Mouse (Mus musculus) neural tube, embryonic 14.5 days (tissue): ENCODE results near the gene Tnfrsf13b. TPM values are rescaled to one million over a fixed set of nuclear protein-coding genes. Genes with fewer than 3 reads are reported as not detected.
A peak's percentile ranks its signal among the peaks of the same experiment; 100 is the strongest.

Experiments
- ATAC-seq: fragments of 200-750 bp; cut with Nextera tagmentation; 2 replicates; pipeline ENCODE4 v1.8.0; 2017; ENCODE audit warnings: low read depth, mild to moderate bottlenecking, moderate TSS enrichment, moderate library complexity
- H3K27ac ChIP-seq: fragments of 300-500 bp; sonication (generic); 2 replicates; pipeline ENCODE4 v1.5.1; 2014; ENCODE audit warnings: low read depth, mild to moderate bottlenecking, control low read depth, low read length, moderate library complexity, mixed read lengths
- H3K27me3 ChIP-seq: fragments of 300-500 bp; sonication (generic); 2 replicates; pipeline ENCODE4 v1.6.1; 2014; ENCODE audit warnings: low read length; ENCODE audit not compliant: control insufficient read depth, insufficient read depth
- H3K36me3 ChIP-seq: fragments of 300-500 bp; sonication (generic); 2 replicates; pipeline ENCODE4 v1.6.1; 2014; ENCODE audit warnings: low read length, mixed read lengths; ENCODE audit not compliant: control insufficient read depth, insufficient read depth
- H3K4me1 ChIP-seq: fragments of 300-500 bp; sonication (generic); 2 replicates; pipeline ENCODE4 v1.6.1; 2014; ENCODE audit warnings: low read length; ENCODE audit not compliant: control insufficient read depth, insufficient read depth
- H3K4me2 ChIP-seq: fragments of 300-500 bp; sonication (generic); 2 replicates; pipeline ENCODE4 v1.6.1; 2014; ENCODE audit warnings: mild to moderate bottlenecking, low read depth, low read length, control low read depth
- H3K4me3 ChIP-seq: fragments of 300-500 bp; sonication (generic); 2 replicates; pipeline ENCODE4 v1.5.1; 2014; ENCODE audit warnings: low read depth, low read length, control low read depth, mixed read lengths
- H3K9ac ChIP-seq: fragments of 300-500 bp; sonication (generic); replicated peaks from 2 replicates; pipeline ENCODE4 v1.6.1; 2014; ENCODE audit warnings: low read depth, mild to moderate bottlenecking, control low read depth, low read length, mixed read lengths
- H3K9me3 ChIP-seq: fragments of 300-500 bp; sonication (generic); 2 replicates; pipeline ENCODE4 v1.6.1; 2016; ENCODE audit warnings: low read length; ENCODE audit not compliant: control insufficient read depth
- WGBS: fragments of 180-500 bp; shearing (Covaris S2); extraction: QIAGEN DNeasy Blood & Tissue Kit; methylation state at CpG from one replicate; pipeline ENCODE4 v1.1.7; 2014; 5-methylcytosine and 5-hydroxymethylcytosine counted together
- polyA plus RNA-seq: library from polyadenylated mRNA; unstranded; fragments of >200 nt; fragmentation: Nextera tagmentation; extraction: Ambion mirVana; gene quantifications from 2 replicates; pipeline ENCODE4 v1.2.1, GENCODE M21; 2014

Tnfrsf13b gene
- polyA plus RNA-seq: 0.67 and 1.3 TPM in 2 replicates

GRCm38 (mm10) chr11:61126606-61127355 lies at the start of gene Tnfrsf13b:
Tnfrsf13b (plus strand) TSS chr11:61126755.
- H3K36me3 ChIP-seq: no peaks in the 10 kb centered on the region
- no peak within 1 kb of the TSS for H3K9ac ChIP-seq
- no peaks in the 10 kb centered on the region for H3K9me3 ChIP-seq
- no peak within 1 kb of the TSS for H3K4me2 ChIP-seq
- ATAC-seq: no peak
- H3K27me3 ChIP-seq: no peaks in the 10 kb centered on the region
- no peak within 1 kb of the TSS for H3K27ac ChIP-seq
- no peaks in the 10 kb centered on the region for H3K4me1 ChIP-seq
- H3K4me3 ChIP-seq: no peak within 1 kb of the TSS
- 84% methylated on average over 23 of the region's 23 CpGs for WGBS

- 83% methylated on average over 2 of the region's 2 CpGs for WGBS
- H3K9ac ChIP-seq: no peak overlapping the region
- H3K27me3 ChIP-seq: no peaks in the 10 kb centered on the region
- H3K9me3 ChIP-seq: no peaks in the 10 kb centered on the region
- H3K36me3 ChIP-seq: no peaks in the 10 kb centered on the region
- no peak overlapping the region for H3K27ac ChIP-seq
- no peak for ATAC-seq
- no peak overlapping the region for H3K4me2 ChIP-seq
- H3K4me1 ChIP-seq: no peaks in the 10 kb centered on the region
- no peak overlapping the region for H3K4me3 ChIP-seq
Measured at GRCm38 (mm10) chr11:61081624-61082023, 44.9 kb upstream of the Tnfrsf13b start.

DNA sequence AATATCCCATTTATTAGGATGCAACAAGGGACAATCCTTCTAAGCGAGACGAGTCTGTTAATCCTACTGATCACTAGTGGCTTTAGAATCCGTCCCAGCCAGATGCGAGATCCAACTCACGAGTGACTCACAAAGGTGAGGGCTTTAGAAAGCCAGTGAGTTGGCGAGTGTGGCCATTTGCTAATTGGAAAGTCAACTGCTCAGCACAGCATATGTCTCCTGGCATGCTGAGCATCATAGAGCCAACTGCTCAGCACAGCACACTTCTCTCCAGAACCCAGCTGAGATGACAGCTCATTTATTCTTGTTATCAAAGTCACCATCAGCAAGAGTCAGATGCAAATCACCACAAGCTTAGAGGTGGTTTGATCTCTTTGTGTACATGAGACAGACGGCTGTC lies 36.4 kb upstream of the Tnfrsf13b start:
- ATAC-seq: no peak
- Histone ChIP-seq H3K9ac (no peak overlapping the region), H3K4me1 (no peaks in the 10 kb centered on the region), H3K4me2 (no peak overlapping the region), H3K9me3 (peaks cover 4% of the 10 kb centered on the region; the same call in 1 of the 2 replicates), H3K27me3 (no peaks in the 10 kb centered on the region), H3K4me3 (no peak overlapping the region), H3K36me3 (no peaks in the 10 kb centered on the region), H3K27ac (no peak overlapping the region)
- WGBS: 83% methylated on average over 7 of the region's 7 CpGs

DNA sequence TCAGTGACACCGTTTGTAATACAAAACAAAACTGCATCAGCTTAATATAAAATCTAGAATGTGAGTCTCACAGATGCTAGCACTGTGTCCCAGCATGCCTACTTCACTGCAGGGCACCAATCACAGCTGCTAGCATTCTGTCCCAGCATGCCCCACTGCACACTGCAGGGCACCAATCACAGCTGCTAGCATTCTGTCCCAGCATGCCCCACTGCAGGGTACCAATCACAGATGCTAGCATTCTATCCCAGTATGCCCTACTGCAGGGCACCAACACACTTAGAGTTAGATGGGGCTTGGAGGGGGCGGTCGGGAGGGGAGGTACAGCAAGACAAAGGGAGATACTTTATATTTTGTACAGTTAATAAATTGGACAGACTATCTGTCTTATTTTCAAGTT lies 35.4 kb upstream of the Tnfrsf13b start:
- Histone ChIP-seq H3K4me1 (no peaks in the 10 kb centered on the region), H3K27ac (no peak overlapping the region), H3K4me3 (no peak overlapping the region), H3K9ac (no peak overlapping the region), H3K9me3 (peaks cover 4% of the 10 kb centered on the region; the same call in 1 of the 2 replicates), H3K27me3 (no peaks in the 10 kb centered on the region), H3K4me2 (no peak overlapping the region), H3K36me3 (no peaks in the 10 kb centered on the region)
- WGBS: 72% methylated on average over 3 of the region's 3 CpGs
- ATAC-seq: peak; percentile 68; the same call in 1 of the 2 replicates

GRCm38 (mm10) chr11:61091642-61092262 lies 34.8 kb upstream of the Tnfrsf13b start:
- H3K4me2 ChIP-seq: no peak overlapping the region
- H3K9me3 ChIP-seq: peaks cover 4% of the 10 kb centered on the region; the same call in 1 of the 2 replicates
- no peak overlapping the region for H3K9ac ChIP-seq
- 22% methylated on average over 7 of the region's 7 CpGs for WGBS
- H3K27me3 ChIP-seq: no peaks in the 10 kb centered on the region
- no peak overlapping the region for H3K4me3 ChIP-seq
- no peak for ATAC-seq
- no peak overlapping the region for H3K27ac ChIP-seq
- no peaks in the 10 kb centered on the region for H3K36me3 ChIP-seq
- no peaks in the 10 kb centered on the region for H3K4me1 ChIP-seq

DNA sequence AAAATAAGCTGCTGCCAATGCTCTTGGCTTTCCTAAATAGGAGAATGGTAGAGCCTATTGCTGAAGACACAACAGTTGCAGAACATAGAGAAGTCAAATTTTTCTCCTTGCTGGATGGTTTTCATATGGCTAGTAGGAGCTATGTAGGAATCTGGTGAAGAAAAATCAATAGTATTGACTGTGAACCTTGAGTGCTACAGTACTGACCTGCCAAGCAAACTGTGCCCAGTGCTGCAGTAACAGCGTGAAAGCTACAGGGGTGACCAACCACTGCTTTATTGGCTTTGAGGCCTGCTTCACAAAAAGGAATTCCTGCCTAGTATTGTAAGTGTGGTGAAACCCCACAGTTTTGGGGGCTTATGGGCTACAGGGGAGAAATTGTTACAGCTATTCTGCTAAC lies 28.5 kb upstream of the Tnfrsf13b start:
- Histone ChIP-seq H3K4me3 (no peak overlapping the region), H3K4me2 (no peak overlapping the region), H3K9me3 (peaks cover 4% of the 10 kb centered on the region; the same call in 1 of the 2 replicates), H3K27ac (no peak overlapping the region), H3K9ac (no peak overlapping the region), H3K36me3 (no peaks in the 10 kb centered on the region), H3K4me1 (no peaks in the 10 kb centered on the region), H3K27me3 (no peaks in the 10 kb centered on the region)
- WGBS: 63% methylated on average over 1 of the region's 1 CpGs
- ATAC-seq: no peak

- Histone ChIP-seq H3K36me3 (no peaks in the 10 kb centered on the region), H3K4me1 (no peaks in the 10 kb centered on the region), H3K4me2 (no peak overlapping the region), H3K9me3 (no peaks in the 10 kb centered on the region), H3K4me3 (no peak overlapping the region), H3K27me3 (no peaks in the 10 kb centered on the region), H3K27ac (no peak overlapping the region), H3K9ac (no peak overlapping the region)
- 63% methylated on average over 12 of the region's 13 CpGs for WGBS
- no peak for ATAC-seq
Measured at GRCm38 (mm10) chr11:61102397-61103339, 23.9 kb upstream of the Tnfrsf13b start.

- 19% methylated on average over 20 of the region's 20 CpGs for WGBS
- H3K27ac ChIP-seq: no peak overlapping the region
- no peak overlapping the region for H3K9ac ChIP-seq
- no peak overlapping the region for H3K4me3 ChIP-seq
- H3K9me3 ChIP-seq: no peaks in the 10 kb centered on the region
- ATAC-seq: peak; percentile 84; the same call in 1 of the 2 replicates
- H3K27me3 ChIP-seq: no peaks in the 10 kb centered on the region
- H3K36me3 ChIP-seq: no peaks in the 10 kb centered on the region
- H3K4me1 ChIP-seq: no peaks in the 10 kb centered on the region
- H3K4me2 ChIP-seq: no peak overlapping the region
Measured at GRCm38 (mm10) chr11:61104241-61104901, 22.2 kb upstream of the Tnfrsf13b start.
